Mouse (Mus musculus): ENCODE measurements around the gene Tex13b.

GRCm38 (mm10) chrX:140839887-140840286 lies 26.7 kb upstream of the Tex13b start:
- TF ChIP-seq MAFK (IDR thresholded peaks at IDR 0.05; ENCODE audit: insufficient read depth, low read depth, low read length) (no peak), HCFC1 (IDR thresholded peaks at IDR 0.05; ENCODE audit: borderline replicate concordance, insufficient read depth, low read length) (no peak), ZNF384 (IDR thresholded peaks at IDR 0.05; ENCODE audit: low read depth, low read length) (no peak)

Data from ES-E14 (cell line).